Mouse (Mus musculus) hindbrain, embryonic 12.5 days (tissue): ENCODE results near the gene Efna4. TPM values are rescaled to one million over a fixed set of nuclear protein-coding genes. Genes with fewer than 3 reads are reported as not detected.

Experiments
- ATAC-seq: fragments of 200-750 bp; cut with Nextera tagmentation; 2 replicates; pipeline ENCODE4 v1.8.0; 2017; ENCODE audit warnings: moderate TSS enrichment; ENCODE audit not compliant: low FRiP score
- H3K27ac ChIP-seq: fragments of 300-500 bp; sonication (generic); 2 replicates; pipeline ENCODE4 v1.5.1; 2016; ENCODE audit warnings: mild to moderate bottlenecking
- H3K27me3 ChIP-seq: fragments of 300-500 bp; sonication (generic); 2 replicates; pipeline ENCODE4 v1.6.1; 2016; ENCODE audit warnings: mild to moderate bottlenecking
- H3K36me3 ChIP-seq: fragments of 300-500 bp; sonication (generic); 2 replicates; pipeline ENCODE4 v1.6.1; 2016; ENCODE audit warnings: mild to moderate bottlenecking
- H3K4me1 ChIP-seq: fragments of 300-500 bp; sonication (generic); 2 replicates; pipeline ENCODE4 v1.6.1; 2016
- H3K4me2 ChIP-seq: fragments of 300-500 bp; sonication (generic); replicated peaks from 2 replicates; pipeline ENCODE4 v1.6.1; 2016; ENCODE audit warnings: mild to moderate bottlenecking
- H3K4me3 ChIP-seq: fragments of 300-500 bp; sonication (generic); 2 replicates; pipeline ENCODE4 v1.5.1; 2016; ENCODE audit warnings: mild to moderate bottlenecking
- H3K9ac ChIP-seq: fragments of 300-500 bp; sonication (generic); 2 replicates; pipeline ENCODE4 v1.6.1; 2016; ENCODE audit warnings: mild to moderate bottlenecking, moderate library complexity
- H3K9me3 ChIP-seq: fragments of 300-500 bp; sonication (generic); replicated peaks from 2 replicates; pipeline ENCODE4 v1.6.1; 2016; ENCODE audit warnings: mild to moderate bottlenecking
- WGBS: fragments of 180-500 bp; shearing (Covaris S2); methylation state at CpG from one replicate; pipeline ENCODE4 v1.1.7; 2016; 5-methylcytosine and 5-hydroxymethylcytosine counted together
- polyA plus RNA-seq: library from polyadenylated mRNA; unstranded; fragments of >200 nt; fragmentation: Nextera tagmentation; extraction: Ambion mirVana; gene quantifications from 2 replicates; pipeline ENCODE4 v1.2.1, GENCODE M21; 2016

Efna4 gene
- polyA plus RNA-seq, 1 experiment from 2014 or later, result 20.5 TPM

DNA sequence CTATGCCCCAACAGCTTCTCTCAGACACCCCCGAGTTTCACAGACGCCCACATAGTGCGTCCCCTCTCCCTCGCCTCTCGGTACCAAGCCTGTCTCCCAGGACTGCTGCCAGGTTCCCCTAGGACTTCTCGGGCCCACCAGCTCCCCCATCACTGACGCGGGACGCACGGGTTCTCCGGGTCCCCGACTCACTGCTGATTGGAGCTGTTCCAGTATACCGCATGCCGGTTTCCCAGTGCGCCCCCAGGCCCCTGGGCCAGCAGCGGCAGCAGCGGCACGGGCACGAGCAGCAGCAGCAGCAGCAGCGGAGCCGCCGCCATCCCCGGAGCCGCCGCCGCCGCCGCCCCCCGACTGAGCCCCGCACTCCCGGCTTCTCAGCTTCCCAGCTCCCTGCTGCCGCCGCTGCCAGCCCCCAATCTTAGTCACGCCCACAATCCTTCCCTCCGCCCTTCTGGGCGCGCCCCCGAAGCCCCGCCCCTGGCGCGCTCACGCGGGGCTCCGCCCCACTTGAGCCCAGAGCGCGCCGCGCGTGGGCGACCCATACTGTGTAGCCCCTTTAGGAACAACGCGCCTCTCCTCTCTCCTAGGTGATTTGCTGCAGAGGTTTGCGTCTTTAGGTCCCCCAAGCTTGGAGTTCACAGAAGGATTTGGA is 15.2 kb downstream of the Efna4 start, which contains the start of gene Efna3:
Gene Efna3, minus strand, starts transcription at position 452 of the 652 bp plus-strand sequence.
- H3K9ac ChIP-seq, result peak within 1 kb of the TSS; percentile 80
- H3K4me2 ChIP-seq, result peak within 1 kb of the TSS; percentile 87
- H3K27me3 ChIP-seq, result peaks cover 59% of the 10 kb centered on the region
- no peaks in the 10 kb centered on the region for H3K9me3 ChIP-seq
- H3K27ac ChIP-seq, result peak within 1 kb of the TSS; percentile 88
- H3K4me3 ChIP-seq, result peak within 1 kb of the TSS; percentile 70
- ATAC-seq, result peak; percentile 30
- H3K36me3 ChIP-seq, result no peaks in the 10 kb centered on the region
- WGBS, result under 1% methylated on average over 48 of the region's 53 CpGs
- H3K4me1 ChIP-seq, result peaks cover 50% of the 10 kb centered on the region

DNA sequence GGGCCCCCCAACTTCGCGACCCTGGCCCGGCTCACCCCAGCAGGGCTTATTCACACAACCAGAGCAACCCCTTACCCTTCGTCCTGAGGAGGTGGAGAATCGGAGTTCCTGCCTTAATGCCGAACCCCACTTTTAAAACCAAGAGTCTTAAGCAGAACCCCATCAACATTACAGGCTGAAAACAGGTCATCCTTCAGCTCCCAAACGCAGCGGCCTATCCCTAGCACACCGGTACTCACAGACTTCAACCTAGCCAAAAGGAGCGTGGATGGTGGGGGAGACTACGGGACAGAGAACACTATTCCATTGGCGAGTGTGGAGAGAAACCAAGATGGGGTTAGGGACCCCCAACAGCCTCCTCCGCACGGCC is 15.7 kb downstream of the Efna4 start:
- peak overlapping the region; percentile 88 for H3K27ac ChIP-seq
- peaks cover 50% of the 10 kb centered on the region for H3K4me1 ChIP-seq
- H3K36me3 ChIP-seq, result no peaks in the 10 kb centered on the region
- H3K4me2 ChIP-seq, result peak overlapping the region; percentile 87
- no peak for ATAC-seq
- peak overlapping the region; percentile 70 for H3K4me3 ChIP-seq
- H3K27me3 ChIP-seq, result peaks cover 59% of the 10 kb centered on the region
- no peaks in the 10 kb centered on the region for H3K9me3 ChIP-seq
- under 1% methylated on average over 14 of the region's 14 CpGs for WGBS
- H3K9ac ChIP-seq, result peak overlapping the region; percentile 80

DNA sequence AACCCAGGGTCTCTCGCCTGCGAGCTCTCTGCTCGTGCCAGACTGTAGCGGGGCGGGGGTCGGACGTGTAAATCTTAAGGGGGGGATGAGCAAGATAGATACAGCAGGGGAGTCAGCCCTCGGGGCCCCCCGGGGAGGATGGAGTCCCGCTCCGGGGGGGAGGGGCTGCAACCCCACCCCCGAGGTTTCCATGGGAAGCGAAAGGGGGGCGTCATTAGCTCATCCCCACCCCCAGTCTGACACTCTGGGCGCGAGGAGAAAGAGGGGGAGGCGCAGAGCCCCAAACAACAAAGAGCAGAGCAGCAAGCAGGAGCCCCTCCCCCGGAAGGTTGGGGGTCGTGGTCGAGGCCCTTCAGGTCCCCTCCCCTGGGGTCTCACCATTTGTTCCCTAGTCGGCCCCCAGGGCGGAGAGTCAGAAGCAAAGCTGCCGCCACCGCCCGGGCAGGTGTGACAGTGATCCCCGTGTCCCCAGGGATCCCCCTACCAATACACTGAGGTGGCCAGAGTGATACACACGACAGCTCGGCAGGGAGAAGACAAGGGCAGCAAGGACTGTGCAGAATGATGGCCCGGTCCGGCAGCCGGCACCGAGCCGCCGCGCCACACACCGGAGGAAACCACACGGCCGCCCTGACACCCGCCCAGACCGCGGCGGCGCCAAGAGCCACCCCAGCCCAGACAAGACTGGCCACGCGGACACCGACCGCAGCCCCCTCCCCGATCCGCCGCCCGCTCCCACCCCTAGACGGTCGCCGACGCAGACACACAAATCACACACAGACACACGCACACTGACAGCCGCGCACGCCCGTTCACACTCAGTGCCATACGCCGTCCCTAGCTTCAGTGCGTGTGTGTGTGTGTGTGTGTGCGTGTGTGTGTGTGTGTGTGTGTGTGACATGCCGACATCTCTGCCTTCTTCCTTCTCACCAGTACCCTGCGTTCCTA is 16.4 kb downstream of the Efna4 start:
- Histone ChIP-seq H3K4me3 (peak overlapping the region; percentile 70), H3K4me2 (peak overlapping the region; percentile 87), H3K27me3 (peaks cover 59% of the 10 kb centered on the region), H3K36me3 (no peaks in the 10 kb centered on the region), H3K4me1 (peaks cover 54% of the 10 kb centered on the region), H3K27ac (peak overlapping the region; percentile 88), H3K9ac (peak overlapping the region; percentile 80), H3K9me3 (no peaks in the 10 kb centered on the region)
- ATAC-seq, result peak; percentile 15; the same call in 1 of the 2 replicates
- WGBS, result under 1% methylated on average over 63 of the region's 66 CpGs

DNA sequence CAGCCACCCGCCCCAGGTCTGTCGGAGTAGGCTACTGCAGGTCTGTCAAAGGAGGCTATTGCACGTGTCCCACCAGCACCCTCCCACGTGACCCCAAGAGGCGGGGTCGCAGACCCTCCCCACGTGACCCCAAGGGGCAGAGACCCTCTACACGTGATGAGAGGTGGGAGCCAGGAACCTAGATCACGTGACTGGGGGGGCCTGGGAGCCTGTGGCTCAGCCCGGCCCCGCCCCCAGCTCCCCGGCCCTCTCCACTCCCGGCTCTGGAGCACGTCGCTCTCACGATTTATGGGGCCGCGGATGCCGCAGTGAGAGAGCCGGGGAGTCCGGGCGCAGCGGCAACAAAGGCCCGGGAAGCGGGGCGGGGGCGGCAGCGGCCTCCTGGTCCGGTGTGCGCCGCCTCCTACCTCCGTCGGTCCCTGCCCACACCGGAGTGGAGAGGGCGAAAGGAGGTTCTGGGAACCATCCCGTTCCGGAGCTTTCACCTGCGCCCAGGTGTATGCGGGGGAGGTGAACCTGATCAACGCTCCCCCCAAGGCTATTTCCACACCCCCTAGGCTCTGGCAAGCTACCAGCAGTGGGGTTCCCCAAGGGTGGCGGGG is 17.1 kb downstream of the Efna4 start:
- H3K4me1 ChIP-seq, result peaks cover 61% of the 10 kb centered on the region
- H3K27ac ChIP-seq, result peak overlapping the region; percentile 88
- H3K9me3 ChIP-seq, result no peaks in the 10 kb centered on the region
- H3K9ac ChIP-seq, result peak overlapping the region; percentile 80
- peak overlapping the region; percentile 70 for H3K4me3 ChIP-seq
- H3K4me2 ChIP-seq, result peak overlapping the region; percentile 87
- 1% methylated on average over 40 of the region's 41 CpGs for WGBS
- peak; percentile 15; the same call in 1 of the 2 replicates for ATAC-seq
- peaks cover 67% of the 10 kb centered on the region for H3K27me3 ChIP-seq
- no peaks in the 10 kb centered on the region for H3K36me3 ChIP-seq

DNA sequence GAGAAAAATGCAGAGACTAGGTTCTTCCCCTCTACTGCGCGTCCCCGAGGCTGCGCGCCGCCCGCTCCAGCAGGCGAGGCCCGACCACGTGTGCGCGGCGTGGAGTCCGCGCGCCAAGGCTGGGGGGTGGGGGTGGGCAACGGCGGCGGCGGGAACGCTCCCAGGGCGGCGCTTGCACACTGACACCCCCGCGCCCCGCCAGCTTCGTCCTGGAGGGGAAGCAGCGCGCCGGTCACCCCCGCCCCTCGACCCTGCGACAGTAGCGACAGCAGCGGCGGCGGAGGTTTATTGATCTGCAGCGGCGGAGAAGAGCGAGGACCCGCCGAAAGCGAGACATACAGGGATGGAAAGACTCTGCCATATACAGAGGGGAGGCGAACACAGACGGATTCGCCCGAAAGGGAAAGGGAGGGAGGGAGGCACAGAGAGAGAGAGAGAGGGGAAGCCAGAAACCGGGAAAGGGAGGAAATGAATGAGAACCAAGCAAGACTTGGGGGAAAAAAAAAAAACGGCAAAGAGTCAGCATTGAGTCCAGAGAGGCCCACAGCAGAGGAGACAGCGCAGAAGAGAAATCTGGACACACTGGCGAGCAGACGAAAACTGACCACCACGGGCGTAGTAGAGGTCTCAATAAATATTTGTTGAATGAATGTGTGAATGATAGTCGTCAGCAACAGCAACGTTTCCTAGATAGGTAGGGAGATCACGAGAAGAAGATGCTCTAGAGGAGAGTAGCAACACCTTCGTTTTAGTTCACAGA is 18.1 kb downstream of the Efna4 start:
- WGBS, result 4% methylated on average over 58 of the region's 58 CpGs
- peak overlapping the region; percentile 51; the same call in 1 of the 2 replicates for H3K9ac ChIP-seq
- no peaks in the 10 kb centered on the region for H3K9me3 ChIP-seq
- peak overlapping the region; percentile 87 for H3K4me2 ChIP-seq
- peaks cover 72% of the 10 kb centered on the region for H3K27me3 ChIP-seq
- peak overlapping the region; percentile 88 for H3K27ac ChIP-seq
- H3K4me1 ChIP-seq, result peaks cover 70% of the 10 kb centered on the region
- no peaks in the 10 kb centered on the region for H3K36me3 ChIP-seq
- H3K4me3 ChIP-seq, result peak overlapping the region; percentile 70
- ATAC-seq, result no peak

DNA sequence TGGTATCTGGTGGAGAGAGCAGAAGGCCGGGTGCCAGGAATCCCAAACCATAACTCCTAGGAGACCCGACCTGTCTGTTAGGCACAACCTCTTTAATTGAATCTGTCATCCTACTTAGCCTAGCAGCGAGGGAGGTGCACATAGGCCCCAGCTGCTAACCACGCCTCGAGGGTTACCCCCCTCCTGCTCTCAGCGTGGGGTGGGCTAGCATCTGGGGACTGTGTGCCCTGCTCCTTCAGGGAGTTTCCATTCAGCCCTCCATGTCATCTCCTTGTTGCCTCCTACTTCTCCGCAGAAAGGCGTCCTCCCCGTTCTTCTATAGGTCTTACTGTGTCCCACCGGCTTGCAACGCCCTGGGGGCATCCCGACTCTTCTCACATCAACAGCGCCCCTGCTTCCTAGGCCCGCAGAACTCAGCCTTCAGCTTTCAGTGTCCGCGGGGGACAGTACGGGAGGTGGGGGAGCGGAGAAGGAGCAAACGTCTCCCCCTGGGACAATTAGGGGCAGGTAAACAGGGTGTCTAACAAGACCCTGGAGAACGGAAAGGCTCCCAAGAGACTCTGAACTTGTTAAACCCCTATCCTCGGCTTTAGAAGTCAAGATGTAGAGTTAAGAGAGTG is 18.7 kb downstream of the Efna4 start:
- Histone ChIP-seq H3K4me1 (peaks cover 72% of the 10 kb centered on the region), H3K27ac (peak overlapping the region; percentile 88; the same call in 1 of the 2 replicates), H3K36me3 (no peaks in the 10 kb centered on the region), H3K9me3 (no peaks in the 10 kb centered on the region), H3K27me3 (peaks cover 69% of the 10 kb centered on the region), H3K4me3 (peak overlapping the region; percentile 70), H3K4me2 (peak overlapping the region; percentile 87), H3K9ac (peak overlapping the region; percentile 51; the same call in 1 of the 2 replicates)
- WGBS, result 5% methylated on average over 21 of the region's 21 CpGs
- no peak for ATAC-seq

DNA sequence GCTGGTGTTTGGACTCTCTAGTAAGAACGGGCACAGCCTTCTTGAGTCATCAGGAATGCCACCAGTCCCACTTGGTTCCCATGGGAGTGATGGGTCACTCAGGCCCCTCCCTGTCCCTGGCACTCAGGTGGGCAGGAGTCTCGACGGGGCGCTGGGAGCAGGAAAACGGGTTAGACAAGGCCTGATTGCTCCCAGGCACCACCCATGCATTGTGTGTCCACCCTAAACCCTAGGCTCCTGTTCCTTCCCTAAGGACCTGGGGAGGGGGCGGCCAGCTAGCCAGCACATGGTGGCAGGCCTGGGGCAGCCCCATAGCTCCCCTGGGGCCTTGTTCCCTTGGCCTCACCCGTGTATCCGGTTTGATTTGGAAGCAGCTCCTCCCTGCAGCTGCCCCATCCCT is 19.5 kb downstream of the Efna4 start:
- H3K9me3 ChIP-seq, result no peaks in the 10 kb centered on the region
- H3K36me3 ChIP-seq, result no peaks in the 10 kb centered on the region
- H3K4me2 ChIP-seq, result no peak overlapping the region
- H3K27me3 ChIP-seq, result peaks cover 63% of the 10 kb centered on the region
- H3K9ac ChIP-seq, result no peak overlapping the region
- no peak for ATAC-seq
- no peak overlapping the region for H3K4me3 ChIP-seq
- 68% methylated on average over 8 of the region's 8 CpGs for WGBS
- peaks cover 72% of the 10 kb centered on the region for H3K4me1 ChIP-seq
- no peak overlapping the region for H3K27ac ChIP-seq

DNA sequence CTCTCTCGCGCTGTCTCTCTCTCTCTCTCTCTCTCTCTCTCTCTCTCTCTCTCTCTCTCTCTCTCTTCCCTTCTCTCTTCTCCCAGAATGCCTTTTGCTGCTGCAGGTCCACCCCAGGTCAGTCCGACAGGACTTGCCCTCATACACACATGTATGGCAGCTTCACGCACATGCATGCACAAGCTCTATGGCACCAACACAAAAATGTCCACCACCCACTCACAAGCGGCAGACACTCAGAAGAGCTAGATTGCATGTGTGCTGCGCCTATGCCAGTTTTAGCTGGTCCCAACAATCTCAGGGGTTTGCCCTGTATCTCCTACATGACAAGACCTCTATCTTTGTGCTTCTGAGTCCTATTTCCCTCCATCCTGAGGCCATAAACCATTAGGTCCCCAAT is 20.6 kb downstream of the Efna4 start:
- Histone ChIP-seq H3K4me2 (peak overlapping the region; percentile 53; the same call in 1 of the 2 replicates), H3K36me3 (no peaks in the 10 kb centered on the region), H3K4me3 (no peak overlapping the region), H3K9me3 (no peaks in the 10 kb centered on the region), H3K9ac (no peak overlapping the region), H3K4me1 (peaks cover 71% of the 10 kb centered on the region), H3K27ac (no peak overlapping the region), H3K27me3 (peaks cover 57% of the 10 kb centered on the region)
- no peak for ATAC-seq
- 53% methylated on average over 6 of the region's 6 CpGs for WGBS

DNA sequence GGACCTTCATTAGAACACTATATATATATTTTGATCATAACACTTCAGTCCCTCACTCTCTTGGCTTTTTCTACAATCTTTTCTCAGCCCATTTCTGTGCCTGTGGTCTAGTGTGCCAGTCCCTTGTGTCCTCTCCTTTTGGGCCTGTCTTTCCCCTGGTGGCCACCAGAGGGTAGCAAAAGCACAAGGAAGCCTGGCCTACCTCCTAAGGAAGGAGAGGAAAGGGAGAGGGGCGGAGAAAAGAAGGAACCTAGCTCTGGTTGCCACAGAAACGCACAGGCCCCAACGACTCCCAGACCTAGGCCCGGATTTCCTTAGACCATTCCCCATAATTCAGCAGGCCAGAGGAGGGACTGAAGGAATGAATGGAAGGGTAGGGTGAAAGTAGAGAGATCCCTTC is 21.0 kb downstream of the Efna4 start:
- no peak overlapping the region for H3K4me3 ChIP-seq
- peak; percentile 39; the same call in 1 of the 2 replicates for ATAC-seq
- no peaks in the 10 kb centered on the region for H3K9me3 ChIP-seq
- H3K4me1 ChIP-seq, result peaks cover 66% of the 10 kb centered on the region
- no peak overlapping the region for H3K9ac ChIP-seq
- WGBS, result 0% methylated on average over 4 of the region's 4 CpGs
- peak overlapping the region; percentile 53 for H3K4me2 ChIP-seq
- H3K27ac ChIP-seq, result no peak overlapping the region
- peaks cover 53% of the 10 kb centered on the region for H3K27me3 ChIP-seq
- H3K36me3 ChIP-seq, result no peaks in the 10 kb centered on the region

DNA sequence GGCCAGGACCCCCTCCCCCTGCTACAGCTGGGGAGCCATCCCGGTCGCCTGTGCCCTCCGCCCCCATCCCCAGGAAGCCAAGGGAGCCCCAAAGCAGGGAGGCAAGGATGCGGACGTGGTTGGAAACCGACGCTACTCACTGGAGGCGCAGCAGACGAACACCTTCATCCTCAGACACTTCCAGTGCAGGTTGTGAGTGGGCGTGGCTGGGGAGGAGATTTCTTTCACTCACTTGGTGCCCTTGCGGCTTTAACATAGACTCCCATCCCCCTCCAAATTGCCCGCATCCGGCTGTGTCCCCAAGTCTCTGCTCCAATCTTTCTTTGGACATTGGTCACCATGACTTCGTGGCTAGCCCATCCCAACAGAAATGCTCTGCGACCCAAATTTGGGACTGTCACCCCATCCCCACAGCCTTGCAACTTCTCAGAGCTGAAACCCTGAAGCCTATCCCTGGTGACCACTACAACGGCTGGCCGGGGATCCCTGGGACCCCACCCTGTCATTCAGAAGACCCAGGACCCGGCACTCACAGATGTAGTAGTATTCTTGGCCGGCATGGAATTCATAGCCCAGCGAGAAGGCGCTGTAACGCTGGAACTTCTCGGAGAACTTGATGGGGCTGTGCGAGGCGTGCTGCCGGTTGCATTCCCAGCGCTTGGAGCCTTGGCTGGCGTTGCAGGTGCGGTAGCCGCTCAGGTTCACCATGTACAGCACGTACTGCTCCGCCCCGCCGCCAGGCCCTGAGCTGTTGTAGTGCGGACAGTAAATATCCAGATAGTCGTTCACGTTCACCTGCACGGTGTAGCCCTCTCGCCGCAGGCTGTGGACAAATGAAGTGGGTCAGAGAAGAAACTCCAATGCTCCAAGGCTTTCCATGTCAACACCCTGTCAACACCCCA is 21.6 kb downstream of the Efna4 start:
- peaks cover 47% of the 10 kb centered on the region for H3K27me3 ChIP-seq
- H3K4me2 ChIP-seq, result peak overlapping the region; percentile 53
- H3K9ac ChIP-seq, result peak overlapping the region; percentile 1; the same call in 1 of the 2 replicates
- peak overlapping the region; percentile 19 for H3K4me3 ChIP-seq
- ATAC-seq, result 0 out of 2 replicates have a peak, but pooled peaks have one; percentile 0
- H3K9me3 ChIP-seq, result no peaks in the 10 kb centered on the region
- H3K36me3 ChIP-seq, result no peaks in the 10 kb centered on the region
- no peak overlapping the region for H3K27ac ChIP-seq
- 9% methylated on average over 40 of the region's 40 CpGs for WGBS
- peaks cover 60% of the 10 kb centered on the region for H3K4me1 ChIP-seq
